Mouse (Mus musculus): ENCODE measurements at regions not wholly inside any gene's neighbourhood (a gene's known extent, or its start where the extent isn't known, plus 50 kb on each side); places are given as distances from the start of the nearest gene placed in this dataset.

DNA sequence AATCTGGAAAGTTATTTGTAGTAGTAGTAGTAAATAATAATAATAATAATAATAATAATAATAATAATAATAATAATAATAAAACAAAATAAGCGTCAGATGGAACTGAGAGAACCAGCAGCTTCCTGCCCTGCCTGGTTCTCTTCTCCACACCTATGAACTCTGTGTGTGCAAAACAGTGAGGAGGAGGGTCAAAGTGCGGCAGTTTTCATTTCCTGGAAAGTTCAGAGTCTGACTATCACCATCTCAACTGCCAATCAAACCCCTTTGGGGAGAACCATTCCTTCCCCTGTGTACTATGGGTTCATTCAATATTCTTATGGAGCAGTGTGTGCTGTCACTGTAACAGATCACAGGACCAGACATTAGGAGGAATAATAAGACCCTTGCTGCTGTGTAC is 262.1 kb upstream of the Atp2b1 start:
- Histone ChIP-seq H3K9me3 (ENCODE audit: control insufficient read depth, low read length) (no peaks in the 10 kb centered on the region), H3K9ac (no peak overlapping the region), H3K36me3 (replicated peaks; ENCODE audit: control insufficient read depth, insufficient read depth) (no peaks in the 10 kb centered on the region), H3K27ac (no peak overlapping the region), H3K4me1 (replicated peaks; ENCODE audit: control insufficient read depth, insufficient read depth, low read length) (no peaks in the 10 kb centered on the region), H3K4me3 (replicated peaks; ENCODE audit: low read length) (no peak overlapping the region), H3K27me3 (ENCODE audit: control insufficient read depth, insufficient read depth, low read length) (no peaks in the 10 kb centered on the region), H3K4me2 (replicated peaks) (no peak overlapping the region)
- 96% methylated on average over 2 of the region's 2 CpGs for WGBS
- DNase-seq (ENCODE audit: low spot score), result no peak
- ATAC-seq (ENCODE audit: low FRiP score), result no peak

DNA sequence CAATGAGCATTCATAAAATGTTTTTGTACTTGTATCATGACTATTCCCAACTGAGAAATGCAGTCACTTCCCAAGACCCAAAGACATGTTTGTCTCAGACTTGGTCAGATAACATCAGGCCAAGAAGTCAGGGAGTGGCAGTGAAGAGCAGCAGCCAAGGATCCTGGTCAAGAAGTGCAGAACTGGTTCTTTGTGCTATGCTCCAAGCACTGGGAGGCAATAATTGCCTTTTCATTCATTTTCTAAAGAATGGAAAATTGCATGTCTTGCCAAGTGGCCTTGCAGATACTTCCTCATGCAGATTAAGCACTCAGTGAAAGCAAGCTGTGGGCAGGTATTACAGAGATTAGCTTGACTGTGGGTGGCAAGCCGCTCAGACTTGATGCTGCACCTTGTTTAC is 253.5 kb upstream of the Atp2b1 start:
- WGBS, result 53% methylated on average over 1 of the region's 1 CpGs
- no peak for ATAC-seq (ENCODE audit: low FRiP score)

DNA sequence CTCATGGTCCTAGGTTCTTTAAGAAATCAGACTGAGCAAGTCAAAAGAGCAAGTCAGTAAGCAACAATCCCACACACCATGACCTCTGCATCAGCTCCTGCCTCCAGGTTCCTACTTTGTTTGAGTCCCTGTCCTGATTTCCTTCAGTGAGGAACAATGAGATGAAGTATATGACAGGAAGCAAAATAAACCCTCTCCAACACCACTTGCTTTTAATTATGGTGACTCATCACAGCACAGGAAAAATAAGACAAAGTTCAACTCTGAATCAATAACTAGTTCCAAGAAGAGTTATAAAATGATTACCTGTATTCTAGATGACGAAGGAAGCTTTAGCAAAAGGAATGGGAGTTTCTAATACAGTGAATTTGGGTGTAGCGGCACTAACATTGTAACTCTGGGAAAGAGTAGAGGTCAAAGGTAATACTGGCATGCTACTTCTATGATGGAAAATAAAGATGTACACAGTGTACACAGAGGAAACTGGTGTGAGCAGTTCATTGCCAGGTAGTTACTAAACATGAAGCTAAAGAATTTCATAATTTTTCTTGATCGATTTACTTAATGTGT is 248.2 kb upstream of the Atp2b1 start:
- no peak overlapping the region for H3K4me3 ChIP-seq (replicated peaks; ENCODE audit: low read length)
- no peaks in the 10 kb centered on the region for H3K27me3 ChIP-seq (ENCODE audit: control insufficient read depth, insufficient read depth, low read length)
- H3K9ac ChIP-seq, result no peak overlapping the region
- H3K36me3 ChIP-seq (replicated peaks; ENCODE audit: control insufficient read depth, insufficient read depth), result no peaks in the 10 kb centered on the region
- H3K4me2 ChIP-seq (replicated peaks), result no peak overlapping the region
- no peak for ATAC-seq (ENCODE audit: low FRiP score)
- WGBS, result 98% methylated on average over 3 of the region's 3 CpGs
- DNase-seq (ENCODE audit: low spot score), result no peak
- no peaks in the 10 kb centered on the region for H3K9me3 ChIP-seq (ENCODE audit: control insufficient read depth, low read length)
- H3K4me1 ChIP-seq (replicated peaks; ENCODE audit: control insufficient read depth, insufficient read depth, low read length), result no peaks in the 10 kb centered on the region
- H3K27ac ChIP-seq, result no peak overlapping the region

More for the DNA sequence above, 253.5 kb upstream of the Atp2b1 start:
- Histone ChIP-seq H3K4me2 (replicated peaks) (no peak overlapping the region), H3K27me3 (ENCODE audit: control insufficient read depth, insufficient read depth, low read length) (no peaks in the 10 kb centered on the region), H3K36me3 (replicated peaks; ENCODE audit: control insufficient read depth, insufficient read depth) (no peaks in the 10 kb centered on the region), H3K4me1 (replicated peaks; ENCODE audit: control insufficient read depth, insufficient read depth, low read length) (no peaks in the 10 kb centered on the region), H3K27ac (no peak overlapping the region), H3K9ac (no peak overlapping the region), H3K9me3 (ENCODE audit: control insufficient read depth, low read length) (no peaks in the 10 kb centered on the region), H3K4me3 (replicated peaks; ENCODE audit: low read length) (no peak overlapping the region)
- DNase-seq (ENCODE audit: low spot score), result no peak

DNA sequence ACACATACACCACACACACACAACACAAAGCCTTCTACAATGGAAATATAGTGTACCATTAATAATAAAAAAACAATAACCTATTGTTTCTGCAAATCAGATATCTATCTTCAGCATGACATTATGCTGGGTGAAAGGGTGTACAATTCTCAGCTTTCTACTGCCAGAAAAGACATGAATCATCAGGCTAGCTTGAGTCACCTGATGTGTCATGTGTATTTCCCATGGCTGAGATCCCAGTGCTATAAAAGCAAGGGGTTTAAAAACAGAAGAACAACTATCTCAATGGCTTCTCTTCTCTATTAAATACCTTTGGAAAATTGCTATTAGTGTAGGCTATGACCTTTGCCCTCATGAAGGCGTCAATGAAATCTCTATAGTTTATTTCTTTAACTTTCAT is 246.5 kb upstream of the Atp2b1 start:
- H3K27ac ChIP-seq, result no peak overlapping the region
- ATAC-seq (ENCODE audit: low FRiP score), result no peak
- WGBS, result 92% methylated on average over 1 of the region's 1 CpGs
- no peaks in the 10 kb centered on the region for H3K27me3 ChIP-seq (ENCODE audit: control insufficient read depth, insufficient read depth, low read length)
- no peaks in the 10 kb centered on the region for H3K9me3 ChIP-seq (ENCODE audit: control insufficient read depth, low read length)
- no peak overlapping the region for H3K9ac ChIP-seq
- no peaks in the 10 kb centered on the region for H3K36me3 ChIP-seq (replicated peaks; ENCODE audit: control insufficient read depth, insufficient read depth)
- DNase-seq (ENCODE audit: low spot score), result no peak
- no peaks in the 10 kb centered on the region for H3K4me1 ChIP-seq (replicated peaks; ENCODE audit: control insufficient read depth, insufficient read depth, low read length)
- no peak overlapping the region for H3K4me2 ChIP-seq (replicated peaks)
- no peak overlapping the region for H3K4me3 ChIP-seq (replicated peaks; ENCODE audit: low read length)

DNA sequence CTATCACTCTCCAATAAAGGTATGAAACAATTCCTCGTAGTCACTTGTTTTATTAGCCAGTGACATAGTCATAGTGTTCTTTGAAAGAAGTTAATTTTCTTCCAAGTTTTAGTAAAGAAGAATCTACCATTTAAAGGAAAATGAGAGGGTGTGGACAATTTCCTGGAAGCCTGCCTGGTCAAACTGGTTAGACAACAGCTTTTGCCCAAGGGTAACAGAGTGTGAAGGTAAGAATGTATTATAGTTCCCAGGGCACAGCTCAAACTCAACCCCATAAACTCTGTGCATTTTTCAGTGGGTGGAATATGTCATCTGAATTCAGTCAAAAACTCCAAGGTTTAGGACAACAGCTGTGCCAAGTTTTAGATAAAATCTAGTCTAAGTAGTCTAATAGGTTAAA is 240.1 kb upstream of the Atp2b1 start:
- ATAC-seq (ENCODE audit: low FRiP score), result no peak
- Histone ChIP-seq H3K4me1 (replicated peaks; ENCODE audit: control insufficient read depth, insufficient read depth, low read length) (no peaks in the 10 kb centered on the region), H3K4me2 (replicated peaks) (no peak overlapping the region), H3K27ac (no peak overlapping the region), H3K27me3 (ENCODE audit: control insufficient read depth, insufficient read depth, low read length) (no peaks in the 10 kb centered on the region), H3K36me3 (replicated peaks; ENCODE audit: control insufficient read depth, insufficient read depth) (no peaks in the 10 kb centered on the region), H3K9ac (no peak overlapping the region), H3K4me3 (replicated peaks; ENCODE audit: low read length) (no peak overlapping the region), H3K9me3 (ENCODE audit: control insufficient read depth, low read length) (no peaks in the 10 kb centered on the region)
- DNase-seq (ENCODE audit: low spot score), result no peak
- 90% methylated on average over 1 of the region's 1 CpGs for WGBS

DNA sequence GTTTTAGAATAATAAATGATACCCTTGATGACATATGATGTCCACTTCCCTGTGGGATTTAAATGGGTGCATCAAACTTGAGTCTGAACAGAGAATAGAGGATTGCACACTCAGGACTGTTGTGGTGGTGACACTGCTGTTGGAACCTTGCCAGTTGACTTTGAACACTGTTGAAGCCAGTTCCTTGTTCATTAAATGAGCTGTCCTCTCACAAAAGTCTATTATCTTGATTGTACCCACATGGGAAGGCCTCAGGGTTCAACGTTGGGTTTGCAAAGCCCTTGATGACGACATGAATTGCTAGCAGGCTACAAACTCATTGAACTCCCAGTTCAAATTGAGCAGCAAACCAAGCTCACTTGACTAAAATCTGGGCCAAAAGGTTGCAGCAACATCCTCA is 237.3 kb upstream of the Atp2b1 start:
- no peaks in the 10 kb centered on the region for H3K36me3 ChIP-seq (replicated peaks; ENCODE audit: control insufficient read depth, insufficient read depth)

DNA sequence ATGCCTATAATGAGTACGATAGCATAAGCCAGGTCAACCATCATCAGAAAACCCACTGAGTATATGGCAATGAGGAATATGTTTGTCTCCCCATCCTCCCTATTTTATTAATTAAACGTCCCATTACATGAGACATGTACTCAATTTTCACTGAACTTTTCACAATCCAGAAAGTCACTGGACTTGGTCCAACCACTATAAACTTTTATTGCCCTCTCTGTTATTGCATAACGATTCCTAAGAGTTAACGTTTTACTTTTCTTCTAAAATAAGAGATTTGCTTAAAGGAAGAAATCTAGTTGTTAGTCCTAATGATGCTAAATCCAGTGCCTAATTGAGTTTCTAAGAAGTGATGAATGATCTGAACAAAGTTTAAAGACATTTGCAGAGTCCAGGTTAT is 236.0 kb upstream of the Atp2b1 start:
- WGBS, result 94% methylated on average over 4 of the region's 4 CpGs
- ATAC-seq (ENCODE audit: low FRiP score), result no peak

More for the DNA sequence above, 237.3 kb upstream of the Atp2b1 start:
- Histone ChIP-seq H3K9ac (no peak overlapping the region), H3K27me3 (ENCODE audit: control insufficient read depth, insufficient read depth, low read length) (no peaks in the 10 kb centered on the region), H3K9me3 (ENCODE audit: control insufficient read depth, low read length) (no peaks in the 10 kb centered on the region), H3K4me1 (replicated peaks; ENCODE audit: control insufficient read depth, insufficient read depth, low read length) (no peaks in the 10 kb centered on the region), H3K27ac (no peak overlapping the region), H3K4me3 (replicated peaks; ENCODE audit: low read length) (no peak overlapping the region), H3K4me2 (replicated peaks) (no peak overlapping the region)
- ATAC-seq (ENCODE audit: low FRiP score) (no peak), DNase-seq (ENCODE audit: low spot score) (no peak)
- WGBS, result 78% methylated on average over 2 of the region's 2 CpGs

DNA sequence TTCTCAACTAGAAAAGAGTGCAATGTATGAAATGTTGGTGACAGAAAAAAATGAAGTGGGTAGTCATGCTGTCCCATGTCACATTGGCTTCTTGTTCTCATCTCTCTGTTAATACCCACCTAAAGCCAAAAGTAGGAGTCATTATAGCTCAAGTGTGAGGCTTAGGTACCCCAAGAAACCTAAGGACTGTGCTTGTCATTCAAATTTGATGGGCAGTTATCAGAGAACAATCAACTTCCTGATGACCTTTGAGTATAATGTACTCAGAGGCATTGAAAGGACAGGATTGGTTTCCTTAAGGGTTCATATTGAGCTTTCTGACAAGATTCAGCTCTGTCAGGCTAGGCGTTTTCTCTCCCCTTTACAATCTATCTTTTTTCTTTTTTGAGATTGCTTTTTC is 231.8 kb upstream of the Atp2b1 start:
- Histone ChIP-seq H3K4me2 (replicated peaks) (no peak overlapping the region), H3K9me3 (ENCODE audit: control insufficient read depth, low read length) (no peaks in the 10 kb centered on the region), H3K36me3 (replicated peaks; ENCODE audit: control insufficient read depth, insufficient read depth) (no peaks in the 10 kb centered on the region), H3K27ac (no peak overlapping the region), H3K4me3 (replicated peaks; ENCODE audit: low read length) (no peak overlapping the region), H3K4me1 (replicated peaks; ENCODE audit: control insufficient read depth, insufficient read depth, low read length) (no peaks in the 10 kb centered on the region), H3K27me3 (ENCODE audit: control insufficient read depth, insufficient read depth, low read length) (no peaks in the 10 kb centered on the region), H3K9ac (no peak overlapping the region)
- ATAC-seq (ENCODE audit: low FRiP score), result no peak
- WGBS, result 96% methylated on average over 1 of the region's 1 CpGs
- DNase-seq (ENCODE audit: low spot score), result no peak

More for the DNA sequence above, 236.0 kb upstream of the Atp2b1 start:
- Histone ChIP-seq H3K27ac (no peak overlapping the region), H3K9me3 (ENCODE audit: control insufficient read depth, low read length) (no peaks in the 10 kb centered on the region), H3K4me3 (replicated peaks; ENCODE audit: low read length) (no peak overlapping the region), H3K4me2 (replicated peaks) (no peak overlapping the region), H3K27me3 (ENCODE audit: control insufficient read depth, insufficient read depth, low read length) (no peaks in the 10 kb centered on the region), H3K36me3 (replicated peaks; ENCODE audit: control insufficient read depth, insufficient read depth) (no peaks in the 10 kb centered on the region), H3K9ac (no peak overlapping the region), H3K4me1 (replicated peaks; ENCODE audit: control insufficient read depth, insufficient read depth, low read length) (no peaks in the 10 kb centered on the region)
- DNase-seq (ENCODE audit: low spot score), result no peak

DNA sequence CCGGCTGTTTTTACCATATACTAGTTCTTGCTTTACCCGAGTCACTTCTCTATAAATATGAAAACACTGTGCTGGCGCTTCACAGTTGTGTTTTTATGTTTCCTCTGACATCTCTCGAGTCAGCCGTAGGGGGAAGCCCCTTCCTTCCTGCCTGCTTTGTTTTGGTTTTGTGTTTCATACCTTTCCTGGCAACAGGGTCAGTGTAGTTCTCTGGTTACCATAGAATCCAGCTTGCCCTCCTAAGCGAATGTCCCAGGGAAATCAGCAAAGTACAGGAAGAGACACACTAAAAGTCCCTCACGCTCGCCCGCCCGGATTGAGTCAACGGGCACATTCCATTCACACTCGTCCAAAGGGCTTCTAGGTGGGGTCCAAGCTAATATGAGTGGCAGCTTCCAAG is 230.0 kb upstream of the Atp2b1 start:
- Histone ChIP-seq H3K36me3 (replicated peaks; ENCODE audit: control insufficient read depth, insufficient read depth) (no peaks in the 10 kb centered on the region), H3K4me3 (replicated peaks; ENCODE audit: low read length) (no peak overlapping the region), H3K9ac (no peak overlapping the region), H3K27ac (no peak overlapping the region), H3K27me3 (ENCODE audit: control insufficient read depth, insufficient read depth, low read length) (no peaks in the 10 kb centered on the region), H3K4me2 (replicated peaks) (peak overlapping the region; percentile 30), H3K4me1 (replicated peaks; ENCODE audit: control insufficient read depth, insufficient read depth, low read length) (no peaks in the 10 kb centered on the region), H3K9me3 (ENCODE audit: control insufficient read depth, low read length) (no peaks in the 10 kb centered on the region)
- DNase-seq (ENCODE audit: low spot score), result no peak
- 53% methylated on average over 12 of the region's 12 CpGs for WGBS
- ATAC-seq (ENCODE audit: low FRiP score), result no peak

DNA sequence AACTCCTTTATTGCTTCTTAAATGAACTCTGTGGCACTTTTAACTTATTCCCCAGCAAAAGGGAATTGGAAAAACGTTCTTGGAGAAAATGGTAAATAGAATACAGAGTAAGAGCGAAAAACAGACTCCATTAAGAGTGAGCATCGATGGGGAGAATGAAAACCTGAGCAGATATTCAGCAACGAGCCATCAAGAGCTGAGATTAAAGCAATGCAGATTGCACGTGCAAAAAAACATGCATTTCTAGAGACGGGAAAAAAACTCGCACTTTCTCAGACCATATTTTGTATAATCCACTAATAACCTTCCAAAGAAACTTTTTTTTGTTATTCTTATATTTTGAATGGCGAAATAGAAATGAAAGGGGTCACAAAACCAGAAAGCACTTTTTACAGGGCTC is 229.5 kb upstream of the Atp2b1 start:
- H3K4me3 ChIP-seq (replicated peaks; ENCODE audit: low read length), result no peak overlapping the region
- H3K27ac ChIP-seq, result no peak overlapping the region
- 77% methylated on average over 8 of the region's 8 CpGs for WGBS
- no peak overlapping the region for H3K9ac ChIP-seq
- ATAC-seq (ENCODE audit: low FRiP score), result no peak
- no peak for DNase-seq (ENCODE audit: low spot score)
- H3K27me3 ChIP-seq (ENCODE audit: control insufficient read depth, insufficient read depth, low read length), result no peaks in the 10 kb centered on the region
- peak overlapping the region; percentile 30; the same call in 1 of the 2 replicates for H3K4me2 ChIP-seq (replicated peaks)
- H3K4me1 ChIP-seq (replicated peaks; ENCODE audit: control insufficient read depth, insufficient read depth, low read length), result no peaks in the 10 kb centered on the region
- H3K36me3 ChIP-seq (replicated peaks; ENCODE audit: control insufficient read depth, insufficient read depth), result no peaks in the 10 kb centered on the region
- no peaks in the 10 kb centered on the region for H3K9me3 ChIP-seq (ENCODE audit: control insufficient read depth, low read length)
